ENCODE assay signal across 8 mouse cellular contexts in genomic region chr19:4201291-4201909, GRCm38 (mm10). TPM values are rescaled to one million over a fixed set of nuclear protein-coding genes. Genes with fewer than 3 reads are reported as not detected.
DNase-seq lines count a peak whose midpoint lies in the region; ATAC-seq lines count a peak whose summit lies in the region.

Gene Rad9a, minus strand, starts transcription at chr19:4201662.

- peak within 1 kb of the TSS; percentile 94 for H3K4me2 ChIP-seq in hindbrain, embryonic 12.5 days (replicated peaks)

- H3K9me3 ChIP-seq in hindbrain, embryonic 12.5 days (replicated peaks): no peaks in the 10 kb centered on the region

- H3K4me3 ChIP-seq in hindbrain, embryonic 12.5 days: peak within 1 kb of the TSS; percentile 53

- peak within 1 kb of the TSS; percentile 41; the same call in 1 of the 2 replicates for H3K27ac ChIP-seq in hindbrain, embryonic 12.5 days

- H3K27me3 ChIP-seq in hindbrain, embryonic 12.5 days: peaks cover 19% of the 10 kb centered on the region

- H3K36me3 ChIP-seq in hindbrain, embryonic 12.5 days: peaks cover 25% of the 10 kb centered on the region

- ATAC-seq in hindbrain, embryonic 12.5 days (ENCODE audit: low FRiP score): peak; percentile 85

- under 1% methylated on average over 34 of the region's 34 CpGs for WGBS in hindbrain, embryonic 12.5 days

- H3K4me1 ChIP-seq in hindbrain, embryonic 12.5 days: peaks cover 31% of the 10 kb centered on the region

- DNase-seq in NIH3T3 (ENCODE audit: low read depth): peak; percentile 99
- peak; percentile 98 to 99 for DNase-seq in cerebellum, postnatal 10 days
- peak; percentile 94 to 95 for DNase-seq in frontal cortex, postnatal 10 days (ENCODE audit: low spot score in 2 of 2)
- DNase-seq in layer of hippocampus, postnatal 14 days (ENCODE audit: low spot score in 2 of 2): peak; percentile 89 to 96
- peak; percentile 97 for DNase-seq in lung, postnatal 14 days
- DNase-seq in retina, adult 2 months (ENCODE audit: low read depth, low spot score): peak; percentile 89
- peak; percentile 96 to 97 for DNase-seq in thymus, postnatal 36 days

- H3K9ac ChIP-seq in hindbrain, embryonic 12.5 days: peak within 1 kb of the TSS; percentile 80

RNA-seq across cellular contexts. Expression of gene Rad9a, which starts in this region (rescaled TPM):
- polyA plus RNA-seq in hindbrain, embryonic 12.5 days (2016; fragmentation: Nextera tagmentation; extraction: Ambion mirVana): 30.5 and 31.2 TPM in 2 replicates
- total RNA-seq in layer of hippocampus, postnatal 14 days (2021): 1 to 10 TPM; 6.6 to 6.7 TPM

Comparison
In these comparisons a context has a peak if more than half of its experiments do, and no peak if none do; other contexts are left out.
1. Peak in every context shown above with its lines: DNase-seq, ATAC-seq, H3K4me3 ChIP-seq and H3K27ac ChIP-seq.